Mouse (Mus musculus): ENCODE data around the gene Entpd1. TPM values are rescaled to one million over a fixed set of nuclear protein-coding genes. Genes with fewer than 3 reads are reported as not detected.
A peak's percentile ranks its signal among the peaks of the same experiment; 100 is the strongest.

Gene Entpd1
- total and polyA plus RNA-seq, 3 experiments: 0.33 TPM; not detected in 2

GRCm38 (mm10) chr19:40632668-40633067 lies 20.5 kb downstream of the Entpd1 start:
- no peak for ATAC-seq (ENCODE audit: extremely low read depth, insufficient number of reproducible peaks, low FRiP score, poor library complexity, severe bottlenecking)
- no peak for TF ChIP-seq GATA2 (IDR thresholded peaks at IDR 0.05; ENCODE audit: borderline replicate concordance, low read depth, low read length)
- TF ChIP-seq GATA1 (IDR thresholded peaks at IDR 0.05; ENCODE audit: borderline replicate concordance, low read length): no peak
- no peak for TF ChIP-seq TAL1 (conservative IDR thresholded peaks at IDR 0.05; ENCODE audit: low read depth, low read length)
- no peak for TF ChIP-seq CTCF (IDR thresholded peaks at IDR 0.05; ENCODE audit: low read depth, low read length)
- no peak for TF ChIP-seq POLR2AphosphoS5 (IDR thresholded peaks at IDR 0.05; ENCODE audit: insufficient replicate concordance, low read depth, low read length)
- no peak for DNase-seq (ENCODE audit: low spot score)
- H3K4me3 ChIP-seq (ENCODE audit: low read depth, low read length): no peak overlapping the region
- peaks cover 12% of the 10 kb centered on the region for H3K27me3 ChIP-seq (ENCODE audit: insufficient read depth, low read length)
- no peaks in the 10 kb centered on the region for H3K36me3 ChIP-seq (replicated peaks)
- peaks cover 3% of the 10 kb centered on the region; the same call in 1 of the 2 replicates for H3K4me1 ChIP-seq (ENCODE audit: insufficient read depth, low read depth, low read length)
- no peaks in the 10 kb centered on the region for H3K9me3 ChIP-seq (replicated peaks)

- Histone ChIP-seq H3K4me3 (ENCODE audit: low read depth, low read length) (no peak overlapping the region), H3K36me3 (replicated peaks) (no peaks in the 10 kb centered on the region), H3K4me1 (ENCODE audit: insufficient read depth, low read depth, low read length) (peaks cover 3% of the 10 kb centered on the region; the same call in 1 of the 2 replicates), H3K27me3 (ENCODE audit: insufficient read depth, low read length) (peaks cover 12% of the 10 kb centered on the region), H3K9me3 (replicated peaks) (no peaks in the 10 kb centered on the region)
- DNase-seq (ENCODE audit: low spot score): no peak
- ATAC-seq (ENCODE audit: extremely low read depth, insufficient number of reproducible peaks, low FRiP score, poor library complexity, severe bottlenecking): no peak
- no peak for TF ChIP-seq CTCF (IDR thresholded peaks at IDR 0.05; ENCODE audit: low read depth, low read length)
- no peak for TF ChIP-seq TAL1 (conservative IDR thresholded peaks at IDR 0.05; ENCODE audit: low read depth, low read length)
- no peak for TF ChIP-seq POLR2AphosphoS5 (IDR thresholded peaks at IDR 0.05; ENCODE audit: insufficient replicate concordance, low read depth, low read length)
- TF ChIP-seq GATA2 (IDR thresholded peaks at IDR 0.05; ENCODE audit: borderline replicate concordance, low read depth, low read length): no peak
- TF ChIP-seq GATA1 (IDR thresholded peaks at IDR 0.05; ENCODE audit: borderline replicate concordance, low read length): no peak
Observed at GRCm38 (mm10) chr19:40633144-40633543, 21.0 kb downstream of the Entpd1 start.

- no peak for DNase-seq (ENCODE audit: low spot score)
Observed at GRCm38 (mm10) chr19:40637091-40637490, 24.9 kb downstream of the Entpd1 start.

GRCm38 (mm10) chr19:40637601-40638000 lies 25.4 kb downstream of the Entpd1 start:
- H3K4me1 ChIP-seq (ENCODE audit: insufficient read depth, low read depth, low read length): peaks cover 3% of the 10 kb centered on the region; the same call in 1 of the 2 replicates
- TF ChIP-seq GATA2 (IDR thresholded peaks at IDR 0.05; ENCODE audit: borderline replicate concordance, low read depth, low read length) (no peak), TAL1 (conservative IDR thresholded peaks at IDR 0.05; ENCODE audit: low read depth, low read length) (no peak), POLR2AphosphoS5 (IDR thresholded peaks at IDR 0.05; ENCODE audit: insufficient replicate concordance, low read depth, low read length) (no peak), CTCF (IDR thresholded peaks at IDR 0.05; ENCODE audit: low read depth, low read length) (no peak), GATA1 (IDR thresholded peaks at IDR 0.05; ENCODE audit: borderline replicate concordance, low read length) (no peak)
- H3K9me3 ChIP-seq (replicated peaks): no peaks in the 10 kb centered on the region
- no peak for DNase-seq (ENCODE audit: low spot score)
- H3K27me3 ChIP-seq (ENCODE audit: insufficient read depth, low read length): peaks cover 8% of the 10 kb centered on the region
- ATAC-seq (ENCODE audit: extremely low read depth, insufficient number of reproducible peaks, low FRiP score, poor library complexity, severe bottlenecking): no peak
- H3K4me3 ChIP-seq (ENCODE audit: low read depth, low read length): no peak overlapping the region
- H3K36me3 ChIP-seq (replicated peaks): no peaks in the 10 kb centered on the region

More at GRCm38 (mm10) chr19:40637091-40637490, 24.9 kb downstream of the Entpd1 start:
- H3K4me1 ChIP-seq (ENCODE audit: insufficient read depth, low read depth, low read length): peaks cover 3% of the 10 kb centered on the region; the same call in 1 of the 2 replicates
- TF ChIP-seq POLR2AphosphoS5 (IDR thresholded peaks at IDR 0.05; ENCODE audit: insufficient replicate concordance, low read depth, low read length) (no peak), GATA1 (IDR thresholded peaks at IDR 0.05; ENCODE audit: borderline replicate concordance, low read length) (no peak), TAL1 (conservative IDR thresholded peaks at IDR 0.05; ENCODE audit: low read depth, low read length) (no peak), CTCF (IDR thresholded peaks at IDR 0.05; ENCODE audit: low read depth, low read length) (no peak), GATA2 (IDR thresholded peaks at IDR 0.05; ENCODE audit: borderline replicate concordance, low read depth, low read length) (no peak)
- no peaks in the 10 kb centered on the region for H3K9me3 ChIP-seq (replicated peaks)
- no peaks in the 10 kb centered on the region for H3K36me3 ChIP-seq (replicated peaks)
- ATAC-seq (ENCODE audit: extremely low read depth, insufficient number of reproducible peaks, low FRiP score, poor library complexity, severe bottlenecking): peak; percentile 40
- peaks cover 8% of the 10 kb centered on the region for H3K27me3 ChIP-seq (ENCODE audit: insufficient read depth, low read length)
- no peak overlapping the region for H3K4me3 ChIP-seq (ENCODE audit: low read depth, low read length)

- DNase-seq (ENCODE audit: low spot score) (no peak), ATAC-seq (ENCODE audit: extremely low read depth, insufficient number of reproducible peaks, low FRiP score, poor library complexity, severe bottlenecking) (no peak)
- H3K27me3 ChIP-seq (ENCODE audit: insufficient read depth, low read length): peaks cover 8% of the 10 kb centered on the region
- H3K9me3 ChIP-seq (replicated peaks): no peaks in the 10 kb centered on the region
- TF ChIP-seq TAL1 (conservative IDR thresholded peaks at IDR 0.05; ENCODE audit: low read depth, low read length): no peak
- no peak for TF ChIP-seq CTCF (IDR thresholded peaks at IDR 0.05; ENCODE audit: low read depth, low read length)
- TF ChIP-seq GATA2 (IDR thresholded peaks at IDR 0.05; ENCODE audit: borderline replicate concordance, low read depth, low read length): no peak
- TF ChIP-seq POLR2AphosphoS5 (IDR thresholded peaks at IDR 0.05; ENCODE audit: insufficient replicate concordance, low read depth, low read length): no peak
- no peak overlapping the region for H3K4me3 ChIP-seq (ENCODE audit: low read depth, low read length)
- no peaks in the 10 kb centered on the region for H3K36me3 ChIP-seq (replicated peaks)
- peaks cover 3% of the 10 kb centered on the region; the same call in 1 of the 2 replicates for H3K4me1 ChIP-seq (ENCODE audit: insufficient read depth, low read depth, low read length)
Observed at GRCm38 (mm10) chr19:40638582-40638981, 26.4 kb downstream of the Entpd1 start.

- no peak overlapping the region for H3K4me3 ChIP-seq (ENCODE audit: low read depth, low read length)
- H3K36me3 ChIP-seq (replicated peaks): no peaks in the 10 kb centered on the region
- H3K9me3 ChIP-seq (replicated peaks): no peaks in the 10 kb centered on the region
- no peak for DNase-seq (ENCODE audit: low spot score)
- no peak for TF ChIP-seq CTCF (IDR thresholded peaks at IDR 0.05; ENCODE audit: low read depth, low read length)
- no peak for TF ChIP-seq TAL1 (conservative IDR thresholded peaks at IDR 0.05; ENCODE audit: low read depth, low read length)
- no peak for TF ChIP-seq POLR2AphosphoS5 (IDR thresholded peaks at IDR 0.05; ENCODE audit: insufficient replicate concordance, low read depth, low read length)
- no peak for TF ChIP-seq GATA1 (IDR thresholded peaks at IDR 0.05; ENCODE audit: borderline replicate concordance, low read length)
- no peak for TF ChIP-seq GATA2 (IDR thresholded peaks at IDR 0.05; ENCODE audit: borderline replicate concordance, low read depth, low read length)
- H3K27me3 ChIP-seq (ENCODE audit: insufficient read depth, low read length): peaks cover 8% of the 10 kb centered on the region
- H3K4me1 ChIP-seq (ENCODE audit: insufficient read depth, low read depth, low read length): peaks cover 3% of the 10 kb centered on the region; the same call in 1 of the 2 replicates
- ATAC-seq (ENCODE audit: extremely low read depth, insufficient number of reproducible peaks, low FRiP score, poor library complexity, severe bottlenecking): no peak
Observed at GRCm38 (mm10) chr19:40639729-40640304, 27.7 kb downstream of the Entpd1 start.

Data from G1E (cell line).